Mouse (Mus musculus): ENCODE results near the gene Ccdc181. TPM values are rescaled to one million over a fixed set of nuclear protein-coding genes. Genes with fewer than 3 reads are reported as not detected.

The Ccdc181 gene
- total RNA-seq, 1 experiment from 2014 or later, result 46.7 TPM

DNA sequence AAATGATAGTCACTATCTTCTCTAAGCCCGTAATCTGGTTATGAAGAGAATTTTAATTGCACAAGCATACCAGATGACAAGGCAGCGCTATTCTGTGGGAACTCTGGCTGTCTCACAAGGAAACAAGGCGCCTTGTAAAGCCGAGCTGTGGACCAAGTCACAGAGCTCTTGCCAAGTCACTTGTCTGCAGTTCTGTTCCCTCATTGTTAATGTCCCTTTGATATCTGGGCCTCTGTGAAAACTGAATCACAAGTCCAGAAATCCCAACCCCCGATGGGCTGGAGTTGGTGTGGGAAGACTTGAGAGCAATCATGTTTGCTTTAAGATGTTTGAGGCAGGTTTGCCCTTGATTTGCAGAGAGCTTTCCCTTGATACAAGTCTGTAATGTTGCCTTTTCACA is 45.3 kb downstream of the Ccdc181 start:
- ATAC-seq (replicated peaks in 1 of 2; ENCODE audit: insufficient read depth in 1 of 2, low FRiP score in 2 of 2, low TSS enrichment in 1 of 2, low read depth in 1 of 2, poor library complexity in 2 of 2, severe bottlenecking in 2 of 2), result no peak

DNA sequence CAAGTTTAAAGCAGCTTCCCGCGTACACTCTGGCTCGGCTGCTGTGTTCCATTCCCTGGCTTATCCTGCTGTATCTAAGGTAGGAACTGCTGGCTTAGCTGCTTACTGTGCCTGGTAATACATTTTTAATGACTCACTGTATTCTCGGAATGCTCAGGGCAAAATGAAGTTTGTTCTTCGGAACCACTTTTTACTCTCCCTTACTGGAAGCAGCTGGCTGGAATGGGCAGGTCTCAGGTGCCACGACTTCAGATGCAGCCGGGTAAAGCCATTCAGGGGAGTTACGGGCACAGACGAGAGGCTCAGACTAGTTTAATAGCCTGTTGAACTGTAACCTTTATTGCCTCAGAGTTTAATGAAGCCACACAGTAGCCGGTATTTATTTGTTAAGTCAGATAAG is 46.0 kb downstream of the Ccdc181 start:
- no peak for ATAC-seq (replicated peaks in 1 of 2; ENCODE audit: insufficient read depth in 1 of 2, low FRiP score in 2 of 2, low TSS enrichment in 1 of 2, low read depth in 1 of 2, poor library complexity in 2 of 2, severe bottlenecking in 2 of 2)

DNA sequence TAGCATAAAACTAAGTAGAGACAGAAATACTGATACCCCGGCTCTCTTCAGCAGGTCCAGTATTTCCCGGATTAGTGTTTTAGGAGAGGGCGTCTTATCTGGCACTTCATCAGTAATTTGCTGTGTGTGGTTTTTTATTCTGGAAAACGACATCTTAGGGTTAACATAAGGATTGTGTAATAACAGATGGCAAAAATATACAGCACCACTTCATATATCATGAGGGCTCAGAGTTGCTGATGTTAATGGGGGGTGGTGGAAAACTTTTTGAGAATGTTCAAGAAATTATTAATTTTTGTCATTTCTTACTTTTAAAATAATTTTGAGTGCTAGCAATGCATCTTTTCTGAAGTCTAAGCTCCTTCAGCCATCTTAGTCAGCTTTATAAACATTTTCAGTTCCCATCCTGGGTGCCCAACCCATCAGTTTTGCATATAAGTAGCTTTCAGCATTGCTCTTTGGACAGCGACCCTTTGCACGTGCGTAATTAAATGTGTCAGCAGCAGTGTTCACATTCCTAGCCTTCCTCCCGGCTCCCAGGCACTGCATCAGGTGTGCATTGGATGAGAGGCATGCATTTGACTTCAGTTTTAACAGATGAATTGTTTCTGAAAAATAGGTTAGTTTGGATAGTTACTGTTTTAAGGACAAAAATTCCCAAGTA is 47.7 kb downstream of the Ccdc181 start:
- ATAC-seq (replicated peaks in 1 of 2; ENCODE audit: insufficient read depth in 1 of 2, low FRiP score in 2 of 2, low TSS enrichment in 1 of 2, low read depth in 1 of 2, poor library complexity in 2 of 2, severe bottlenecking in 2 of 2), result no peak

GRCm38 (mm10) chr1:164324221-164324620 is 48.8 kb downstream of the Ccdc181 start:
- no peak for ATAC-seq (replicated peaks in 1 of 2; ENCODE audit: insufficient read depth in 1 of 2, low FRiP score in 2 of 2, low TSS enrichment in 1 of 2, low read depth in 1 of 2, poor library complexity in 2 of 2, severe bottlenecking in 2 of 2)

- ATAC-seq (replicated peaks in 1 of 2; ENCODE audit: insufficient read depth in 1 of 2, low FRiP score in 2 of 2, low TSS enrichment in 1 of 2, low read depth in 1 of 2, poor library complexity in 2 of 2, severe bottlenecking in 2 of 2), result no peak
Observed at GRCm38 (mm10) chr1:164324878-164325277, 49.5 kb downstream of the Ccdc181 start.

DNA sequence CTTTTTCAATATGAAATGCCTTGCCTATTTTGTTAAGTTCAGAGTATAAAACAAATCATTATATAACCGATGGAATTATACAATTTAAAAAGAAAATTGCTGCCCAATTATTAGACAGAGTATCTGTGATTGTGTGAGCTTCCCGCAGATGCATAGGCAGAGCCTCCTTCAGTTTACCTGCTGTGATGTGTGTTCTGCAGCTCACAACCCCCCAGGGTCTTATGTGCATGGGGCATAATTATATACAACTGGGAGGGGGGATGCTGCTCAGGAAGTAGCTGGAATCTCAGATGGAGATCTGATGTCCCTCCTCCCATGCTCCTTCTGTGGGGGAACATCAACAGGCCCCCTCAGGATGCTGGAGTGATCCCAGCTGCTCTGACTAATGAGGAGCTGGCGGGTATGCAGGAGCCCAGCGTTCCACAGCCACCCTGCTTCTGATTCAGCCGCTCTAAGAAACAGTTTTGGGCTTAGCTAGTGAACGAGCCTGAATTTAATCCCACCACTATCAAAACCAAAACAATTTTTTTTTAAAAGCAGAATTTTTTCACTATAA is 51.3 kb downstream of the Ccdc181 start:
- no peak for ATAC-seq (replicated peaks in 1 of 2; ENCODE audit: insufficient read depth in 1 of 2, low FRiP score in 2 of 2, low TSS enrichment in 1 of 2, low read depth in 1 of 2, poor library complexity in 2 of 2, severe bottlenecking in 2 of 2)

DNA sequence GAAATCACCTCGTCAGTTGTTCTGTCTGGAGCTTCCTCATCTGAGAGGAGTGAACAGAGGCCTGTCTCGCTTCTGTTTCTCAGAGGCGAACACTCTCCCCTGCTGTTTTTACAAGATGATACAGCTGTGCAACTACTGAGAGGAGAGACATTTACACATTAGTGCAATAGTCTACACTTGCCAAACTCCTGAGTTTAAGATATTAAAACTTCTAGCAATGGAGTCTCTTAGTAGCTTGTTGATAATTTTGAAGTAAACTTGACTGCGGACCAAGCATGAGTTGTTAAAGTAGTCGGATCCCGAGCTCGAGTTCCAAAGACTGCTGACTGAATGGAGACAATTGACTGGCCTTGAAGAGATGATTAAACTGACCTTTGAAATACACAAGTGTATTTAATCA is 52.4 kb downstream of the Ccdc181 start:
- no peak for ATAC-seq (replicated peaks in 1 of 2; ENCODE audit: insufficient read depth in 1 of 2, low FRiP score in 2 of 2, low TSS enrichment in 1 of 2, low read depth in 1 of 2, poor library complexity in 2 of 2, severe bottlenecking in 2 of 2)

GRCm38 (mm10) chr1:164332559-164332958 is 57.2 kb downstream of the Ccdc181 start:
- no peak for ATAC-seq (replicated peaks in 1 of 2; ENCODE audit: insufficient read depth in 1 of 2, low FRiP score in 2 of 2, low TSS enrichment in 1 of 2, low read depth in 1 of 2, poor library complexity in 2 of 2, severe bottlenecking in 2 of 2)

- ATAC-seq (replicated peaks in 1 of 2; ENCODE audit: insufficient read depth in 1 of 2, low FRiP score in 2 of 2, low TSS enrichment in 1 of 2, low read depth in 1 of 2, poor library complexity in 2 of 2, severe bottlenecking in 2 of 2), result no peak
Observed at GRCm38 (mm10) chr1:164335435-164335834, 60.0 kb downstream of the Ccdc181 start.

GRCm38 (mm10) chr1:164335846-164336245 is 60.5 kb downstream of the Ccdc181 start:
- no peak for ATAC-seq (replicated peaks in 1 of 2; ENCODE audit: insufficient read depth in 1 of 2, low FRiP score in 2 of 2, low TSS enrichment in 1 of 2, low read depth in 1 of 2, poor library complexity in 2 of 2, severe bottlenecking in 2 of 2)

Other genes with a start within 250 kb of the Ccdc181 start
- not detected in 2 replicates for gene Sele, start 227.4 kb upstream of the Ccdc181 start, total RNA-seq (2017)
- 176 and 193 TPM in 2 replicates for gene Sell, start 213.6 kb upstream of the Ccdc181 start, total RNA-seq (2017)
- gene Selp, start 160.3 kb upstream of the Ccdc181 start, total RNA-seq (2017), result 4.6 and 5.0 TPM in 2 replicates
- gene F5, start 123.7 kb upstream of the Ccdc181 start, total RNA-seq (2017), result 1.2 and 5.4 TPM in 2 replicates
- 2.8 and 3.4 TPM in 2 replicates for gene Slc19a2, start 26.5 kb upstream of the Ccdc181 start, total RNA-seq (2017)
- 46.6 and 55.8 TPM in 2 replicates for gene Nme7, start 28.5 kb downstream of the Ccdc181 start, total RNA-seq (2017)
- gene Blzf1, start 31.9 kb downstream of the Ccdc181 start, total RNA-seq (2017), result 41.2 and 56.4 TPM in 2 replicates
- gene Atp1b1, start 182.8 kb downstream of the Ccdc181 start, total RNA-seq (2017), result 3.1 and 9.5 TPM in 2 replicates